Mouse (Mus musculus): Measurements from ENCODE around the gene Vps26a. TPM values are rescaled to one million over a fixed set of nuclear protein-coding genes. Genes with fewer than 3 reads are reported as not detected.
"Not testable (repeated sequence)": the region's sequence is repeated elsewhere in the genome, so short reads cannot be mapped to it uniquely, and the experiment has no call there.

Vps26a gene
- polyA plus RNA-seq, 1 experiment, result 73.3 TPM

DNA sequence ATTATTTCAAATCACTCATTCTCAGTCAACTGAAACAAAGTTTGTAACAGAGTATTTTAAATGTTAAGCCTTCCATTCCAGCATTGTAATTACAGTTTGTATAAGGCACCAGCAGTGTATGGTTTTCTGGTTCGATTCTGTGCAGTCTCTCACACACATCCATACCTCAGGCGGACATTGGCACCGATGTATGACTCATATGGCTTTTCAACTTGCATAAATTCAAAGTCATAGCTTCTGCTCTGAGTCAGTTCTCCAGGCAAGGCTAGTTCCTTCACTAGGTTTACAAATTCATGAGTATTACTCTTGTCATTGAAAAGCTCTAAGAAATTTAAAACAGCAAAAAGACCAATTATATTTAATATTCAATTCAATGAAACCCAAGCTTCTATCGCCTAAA, 16.9 kb downstream of the Vps26a start:
- H3K4me3 ChIP-seq (ENCODE audit: low read depth, low read length), result no peak overlapping the region
- no peak overlapping the region for H3K9ac ChIP-seq (ENCODE audit: low read depth, poor library complexity, severe bottlenecking)
- TF ChIP-seq EP300 (IDR thresholded peaks at IDR 0.05; ENCODE audit: insufficient read depth, low read depth, low read length) (no peak), POLR2A (IDR thresholded peaks at IDR 0.05; ENCODE audit: insufficient read depth, low read length) (no peak), CTCF (IDR thresholded peaks at IDR 0.05; ENCODE audit: low read depth, low read length) (no peak)
- H3K27me3 ChIP-seq (ENCODE audit: control insufficient read depth, insufficient read depth, low read length, poor library complexity, severe bottlenecking), result no peaks in the 10 kb centered on the region
- H3K27ac ChIP-seq (ENCODE audit: insufficient read depth, low read length), result no peak overlapping the region
- H3K9me3 ChIP-seq (replicated peaks; ENCODE audit: control insufficient read depth, insufficient read depth, low read length, poor library complexity, severe bottlenecking), result no peaks in the 10 kb centered on the region
- H3K4me1 ChIP-seq (ENCODE audit: control insufficient read depth, insufficient read depth, low read length), result no peaks in the 10 kb centered on the region
- H3K36me3 ChIP-seq (ENCODE audit: control insufficient read depth, insufficient read depth, low read length, poor library complexity, severe bottlenecking), result peaks cover 8% of the 10 kb centered on the region

DNA sequence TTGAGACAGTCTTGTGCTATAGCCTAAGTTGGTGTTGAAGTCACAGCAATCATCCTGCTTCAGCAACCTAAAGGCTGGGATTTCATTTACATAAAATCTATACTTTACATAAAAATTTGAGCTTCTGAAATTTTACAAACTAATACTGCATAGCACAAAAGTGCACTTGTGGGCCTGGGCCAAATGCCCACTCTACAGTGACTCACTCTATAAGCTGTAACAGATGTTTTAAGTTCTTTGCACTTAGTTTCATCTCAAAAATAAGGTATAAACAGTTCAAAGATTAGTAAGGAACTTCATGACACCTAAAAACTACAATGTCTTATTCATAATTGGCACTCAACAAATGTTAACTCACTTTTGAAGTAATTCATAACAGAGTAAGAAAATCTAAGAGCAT, 25.3 kb downstream of the Vps26a start:
- Histone ChIP-seq H3K9ac (ENCODE audit: low read depth, poor library complexity, severe bottlenecking) (no peak overlapping the region), H3K9me3 (replicated peaks; ENCODE audit: control insufficient read depth, insufficient read depth, low read length, poor library complexity, severe bottlenecking) (no peaks in the 10 kb centered on the region), H3K4me3 (ENCODE audit: low read depth, low read length) (no peak overlapping the region), H3K4me1 (ENCODE audit: control insufficient read depth, insufficient read depth, low read length) (no peaks in the 10 kb centered on the region), H3K36me3 (ENCODE audit: control insufficient read depth, insufficient read depth, low read length, poor library complexity, severe bottlenecking) (peaks cover 23% of the 10 kb centered on the region), H3K27ac (ENCODE audit: insufficient read depth, low read length) (no peak overlapping the region), H3K27me3 (ENCODE audit: control insufficient read depth, insufficient read depth, low read length, poor library complexity, severe bottlenecking) (no peaks in the 10 kb centered on the region)
- no peak for TF ChIP-seq CTCF (IDR thresholded peaks at IDR 0.05; ENCODE audit: low read depth, low read length)
- TF ChIP-seq POLR2A (IDR thresholded peaks at IDR 0.05; ENCODE audit: insufficient read depth, low read length), result no peak
- no peak for TF ChIP-seq EP300 (IDR thresholded peaks at IDR 0.05; ENCODE audit: insufficient read depth, low read depth, low read length)

DNA sequence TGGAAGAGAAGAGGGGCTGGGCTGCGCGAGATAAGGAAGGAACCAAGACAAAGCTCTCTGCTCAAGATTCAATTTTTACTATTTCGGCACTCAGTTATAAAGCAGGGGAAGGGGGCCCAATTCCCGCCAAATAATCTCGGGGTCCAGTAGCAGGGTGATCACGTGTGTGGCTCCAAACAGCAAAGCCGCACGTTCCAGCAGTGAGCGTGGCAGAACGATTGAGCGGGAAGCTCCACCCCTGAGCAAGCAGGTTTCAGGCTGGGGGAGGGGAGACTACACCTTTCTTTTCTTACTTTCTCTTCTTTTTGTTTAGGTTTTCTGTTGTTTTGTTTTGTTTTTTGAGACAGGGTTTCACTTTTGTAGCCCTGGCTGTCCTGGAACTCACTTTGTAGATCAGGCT, 34.6 kb downstream of the Vps26a start:
- H3K9ac ChIP-seq (ENCODE audit: low read depth, poor library complexity, severe bottlenecking); H3K27me3 ChIP-seq (ENCODE audit: control insufficient read depth, insufficient read depth, low read length, poor library complexity, severe bottlenecking); H3K4me3 ChIP-seq (ENCODE audit: low read depth, low read length); H3K4me1 ChIP-seq (ENCODE audit: control insufficient read depth, insufficient read depth, low read length); H3K9me3 ChIP-seq (replicated peaks; ENCODE audit: control insufficient read depth, insufficient read depth, low read length, poor library complexity, severe bottlenecking): not testable (repeated sequence)
- Histone ChIP-seq H3K27ac (ENCODE audit: insufficient read depth, low read length) (peak overlapping the region; percentile 34; the same call in 1 of the 2 replicates), H3K36me3 (ENCODE audit: control insufficient read depth, insufficient read depth, low read length, poor library complexity, severe bottlenecking) (peaks cover 14% of the 10 kb centered on the region)
- TF ChIP-seq EP300 (IDR thresholded peaks at IDR 0.05; ENCODE audit: insufficient read depth, low read depth, low read length), result 0 out of 2 replicates have a peak, but pooled peaks have one; percentile 20

DNA sequence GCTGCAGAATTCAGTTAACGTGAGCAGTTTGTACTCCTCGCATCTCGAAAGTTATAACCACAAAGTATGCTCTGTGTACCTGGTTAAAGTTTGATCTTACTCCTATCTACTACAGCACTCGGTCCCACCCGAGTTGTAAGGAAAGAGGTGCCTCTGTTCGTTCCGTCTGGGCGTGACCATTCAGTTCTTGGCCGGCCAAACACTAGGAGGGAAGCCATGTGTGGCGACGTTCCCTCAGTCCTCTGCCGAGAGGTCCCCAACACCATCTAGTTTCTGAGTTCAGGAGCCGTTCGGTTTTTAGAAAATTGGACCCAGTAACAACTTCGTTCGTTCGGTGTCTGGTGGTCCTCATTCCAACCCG, 36.3 kb downstream of the Vps26a start:
- H3K27ac ChIP-seq (ENCODE audit: insufficient read depth, low read length), result peak overlapping the region; percentile 39

DNA sequence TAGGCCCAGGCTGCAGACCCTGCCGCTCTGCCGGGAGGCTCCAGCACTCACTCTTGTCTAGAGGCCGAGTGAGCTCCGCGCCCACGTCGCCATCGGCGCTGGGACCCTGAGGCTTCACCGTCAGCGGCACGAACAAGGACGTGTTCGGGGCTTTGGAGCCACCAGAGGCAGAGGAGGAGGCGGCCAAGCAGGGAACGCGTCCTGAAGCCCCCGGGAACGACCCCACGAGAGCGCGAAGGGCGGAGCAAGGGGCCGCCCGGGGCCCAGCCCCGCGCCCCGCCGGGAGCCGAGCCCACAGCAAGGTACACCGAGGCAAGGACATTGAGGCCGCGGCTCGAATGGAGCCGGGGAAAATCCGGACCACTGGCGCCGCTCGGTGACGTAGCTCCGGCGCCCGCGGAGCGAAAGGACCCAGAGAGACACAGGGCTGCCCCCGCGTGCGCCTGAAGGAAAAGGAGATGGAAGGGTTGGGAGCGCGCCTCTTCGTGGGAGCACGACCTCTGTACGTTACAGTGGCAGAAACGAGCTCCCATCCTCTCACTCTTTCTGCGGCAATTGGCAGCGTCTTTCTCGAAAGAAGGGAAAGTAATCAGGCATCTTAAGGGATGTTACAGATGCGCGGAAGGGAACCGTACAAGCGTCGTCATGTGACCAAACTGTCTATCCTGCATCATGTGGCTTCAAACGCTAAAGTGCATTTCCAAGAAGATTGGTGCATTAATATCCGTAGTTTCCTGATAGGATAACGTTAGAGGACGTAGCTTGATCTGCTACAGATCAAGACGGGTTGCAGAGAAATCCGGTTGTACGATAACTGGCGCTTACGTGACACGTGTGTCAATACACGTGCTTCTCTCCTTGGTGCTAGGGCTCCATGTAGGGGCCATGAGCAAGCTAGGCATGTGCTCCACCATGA, 37.0 kb downstream of the Vps26a start, which contains the start of the genes 4930507D05Rik and Supv3l1:
Gene 4930507D05Rik, plus strand, starts transcription at position 126 of the 916 bp plus-strand sequence.
Gene Supv3l1, minus strand, starts transcription at position 375 of the 916 bp plus-strand sequence.
- no peaks in the 10 kb centered on the region for H3K27me3 ChIP-seq (ENCODE audit: control insufficient read depth, insufficient read depth, low read length, poor library complexity, severe bottlenecking)
- peak within 1 kb of the TSS; percentile 81 for H3K9ac ChIP-seq (ENCODE audit: low read depth, poor library complexity, severe bottlenecking)
- peaks cover 2% of the 10 kb centered on the region for H3K4me1 ChIP-seq (ENCODE audit: control insufficient read depth, insufficient read depth, low read length)
- TF ChIP-seq POLR2A (IDR thresholded peaks at IDR 0.05; ENCODE audit: insufficient read depth, low read length) (no peak), CTCF (IDR thresholded peaks at IDR 0.05; ENCODE audit: low read depth, low read length) (no peak), EP300 (IDR thresholded peaks at IDR 0.05; ENCODE audit: insufficient read depth, low read depth, low read length) (no peak)
- H3K36me3 ChIP-seq (ENCODE audit: control insufficient read depth, insufficient read depth, low read length, poor library complexity, severe bottlenecking), result peaks cover 22% of the 10 kb centered on the region
- H3K27ac ChIP-seq (ENCODE audit: insufficient read depth, low read length), result peak within 1 kb of the TSS; percentile 39
- no peaks in the 10 kb centered on the region for H3K9me3 ChIP-seq (replicated peaks; ENCODE audit: control insufficient read depth, insufficient read depth, low read length, poor library complexity, severe bottlenecking)
- peak within 1 kb of the TSS; percentile 99 for H3K4me3 ChIP-seq (ENCODE audit: low read depth, low read length)

More for the DNA sequence above, 36.3 kb downstream of the Vps26a start:
- no peaks in the 10 kb centered on the region for H3K27me3 ChIP-seq (ENCODE audit: control insufficient read depth, insufficient read depth, low read length, poor library complexity, severe bottlenecking)
- TF ChIP-seq EP300 (IDR thresholded peaks at IDR 0.05; ENCODE audit: insufficient read depth, low read depth, low read length) (no peak), POLR2A (IDR thresholded peaks at IDR 0.05; ENCODE audit: insufficient read depth, low read length) (no peak), CTCF (IDR thresholded peaks at IDR 0.05; ENCODE audit: low read depth, low read length) (no peak)
- peak overlapping the region; percentile 81 for H3K9ac ChIP-seq (ENCODE audit: low read depth, poor library complexity, severe bottlenecking)
- H3K4me1 ChIP-seq (ENCODE audit: control insufficient read depth, insufficient read depth, low read length), result peaks cover 2% of the 10 kb centered on the region
- H3K36me3 ChIP-seq (ENCODE audit: control insufficient read depth, insufficient read depth, low read length, poor library complexity, severe bottlenecking), result peaks cover 17% of the 10 kb centered on the region
- H3K9me3 ChIP-seq (replicated peaks; ENCODE audit: control insufficient read depth, insufficient read depth, low read length, poor library complexity, severe bottlenecking), result no peaks in the 10 kb centered on the region
- peak overlapping the region; percentile 99 for H3K4me3 ChIP-seq (ENCODE audit: low read depth, low read length)

DNA sequence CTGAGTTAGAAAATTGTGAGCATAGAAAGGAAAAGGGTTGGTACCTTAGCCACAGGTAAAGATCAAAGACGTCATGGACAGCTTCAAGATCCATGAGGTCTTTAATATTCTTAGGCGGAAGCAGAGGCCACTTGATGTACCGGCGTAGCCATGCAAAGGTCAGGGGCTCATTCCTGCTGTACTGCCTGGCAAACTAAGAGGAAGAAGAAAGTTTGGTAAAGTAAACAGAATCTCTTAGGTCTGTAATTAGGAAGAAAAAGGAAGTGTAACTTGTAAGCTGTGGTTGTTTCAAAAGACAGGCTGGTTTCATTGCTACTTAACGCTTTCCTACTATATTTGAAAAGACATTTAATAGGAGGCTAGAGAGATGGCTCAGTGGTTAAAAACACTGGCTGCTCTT, 56.2 kb downstream of the Vps26a start:
- Histone ChIP-seq H3K4me3 (ENCODE audit: low read depth, low read length) (no peak overlapping the region), H3K36me3 (ENCODE audit: control insufficient read depth, insufficient read depth, low read length, poor library complexity, severe bottlenecking) (peaks cover 62% of the 10 kb centered on the region), H3K9me3 (replicated peaks; ENCODE audit: control insufficient read depth, insufficient read depth, low read length, poor library complexity, severe bottlenecking) (no peaks in the 10 kb centered on the region), H3K27me3 (ENCODE audit: control insufficient read depth, insufficient read depth, low read length, poor library complexity, severe bottlenecking) (no peaks in the 10 kb centered on the region), H3K9ac (ENCODE audit: low read depth, poor library complexity, severe bottlenecking) (no peak overlapping the region), H3K27ac (ENCODE audit: insufficient read depth, low read length) (no peak overlapping the region), H3K4me1 (ENCODE audit: control insufficient read depth, insufficient read depth, low read length) (no peaks in the 10 kb centered on the region)
- TF ChIP-seq CTCF (IDR thresholded peaks at IDR 0.05; ENCODE audit: low read depth, low read length) (no peak), POLR2A (IDR thresholded peaks at IDR 0.05; ENCODE audit: insufficient read depth, low read length) (no peak), EP300 (IDR thresholded peaks at IDR 0.05; ENCODE audit: insufficient read depth, low read depth, low read length) (no peak)

All from ES-Bruce4 (cell line).